Mouse (Mus musculus) stomach, postnatal 0 days (tissue): ENCODE measurements at regions not wholly inside any gene's neighbourhood (a gene's known extent, or its start where the extent isn't known, plus 50 kb on each side); places are given as distances from the start of the nearest gene placed in this dataset.

Source experiments
- ATAC-seq: fragments of 200-750 bp; cut with Nextera tagmentation; 2 replicates; pipeline ENCODE4 v1.8.0; 2017; ENCODE audit not compliant: low FRiP score, low TSS enrichment
- DNase-seq: peaks from one replicate; pipeline ENCODE4 v3.0.0-alpha.2; 2016; ENCODE audit warnings: low spot score
- H3K27ac ChIP-seq: fragments of 300-500 bp; sonication (generic); replicated peaks from 2 replicates; pipeline ENCODE4 v1.5.1; 2014; ENCODE audit warnings: mild to moderate bottlenecking, control low read depth
- H3K27me3 ChIP-seq: fragments of 300-500 bp; sonication (generic); 2 replicates; pipeline ENCODE4 v1.6.1; 2014; ENCODE audit warnings: low read length; ENCODE audit not compliant: control insufficient read depth, insufficient read depth
- H3K36me3 ChIP-seq: fragments of 300-500 bp; sonication (generic); 2 replicates; pipeline ENCODE4 v1.6.1; 2014; ENCODE audit warnings: low read length, mixed read lengths; ENCODE audit not compliant: control insufficient read depth, insufficient read depth
- H3K4me1 ChIP-seq: fragments of 300-500 bp; sonication (generic); replicated peaks from 2 replicates; pipeline ENCODE4 v1.6.1; 2014; ENCODE audit warnings: antibody characterized with exemption; ENCODE audit not compliant: control insufficient read depth, insufficient read depth
- H3K4me2 ChIP-seq: fragments of 300-500 bp; sonication (generic); replicated peaks from 2 replicates; pipeline ENCODE4 v1.6.1; 2014; ENCODE audit warnings: low read depth, mild to moderate bottlenecking, control low read depth, moderate library complexity
- H3K4me3 ChIP-seq: fragments of 300-500 bp; sonication (generic); 2 replicates; pipeline ENCODE4 v1.5.1; 2014; ENCODE audit warnings: low read depth, low read length, control low read depth
- H3K9ac ChIP-seq: fragments of 300-500 bp; sonication (generic); 2 replicates; pipeline ENCODE4 v1.6.1; 2014; ENCODE audit warnings: mild to moderate bottlenecking, low read length, control low read depth, mixed read lengths
- H3K9me3 ChIP-seq: fragments of 300-500 bp; sonication (generic); 2 replicates; pipeline ENCODE4 v1.6.1; 2016; ENCODE audit warnings: low read length; ENCODE audit not compliant: control insufficient read depth
- CTCF ChIP-seq: IDR thresholded peaks from 2 replicates; pipeline ENCODE4 v1.5.1; 2016; ENCODE audit warnings: antibody characterized with exemption, low read depth, mild to moderate bottlenecking, moderate library complexity
- EP300 ChIP-seq: optimal IDR thresholded peaks from 2 replicates; pipeline ENCODE3; 2016; ENCODE audit warnings: antibody characterized with exemption
- WGBS: fragments of 180-500 bp; shearing (Covaris S2); extraction: QIAGEN DNeasy Blood & Tissue Kit; methylation state at CpG from one replicate; pipeline ENCODE4 v1.1.7; 2014; 5-methylcytosine and 5-hydroxymethylcytosine counted together

- Histone ChIP-seq H3K4me2 (no peak overlapping the region), H3K9me3 (no peaks in the 10 kb centered on the region), H3K27me3 (no peaks in the 10 kb centered on the region), H3K27ac (no peak overlapping the region), H3K4me1 (no peaks in the 10 kb centered on the region), H3K36me3 (no peaks in the 10 kb centered on the region), H3K9ac (no peak overlapping the region), H3K4me3 (no peak overlapping the region)
- 84% methylated on average over 6 of the region's 6 CpGs for WGBS
- DNase-seq = no peak
- TF ChIP-seq EP300 (no peak), CTCF (no peak)
- no peak for ATAC-seq
These were observed 204.3 kb downstream of the Rpl36a-ps1 start for GRCm38 (mm10) chr14:98789794-98790193.

- no peak overlapping the region for H3K9ac ChIP-seq
- H3K27me3 ChIP-seq = no peaks in the 10 kb centered on the region
- no peak for ATAC-seq
- no peaks in the 10 kb centered on the region for H3K4me1 ChIP-seq
- no peak overlapping the region for H3K4me3 ChIP-seq
- no peak overlapping the region for H3K27ac ChIP-seq
- no peaks in the 10 kb centered on the region for H3K9me3 ChIP-seq
- 95% methylated on average over 12 of the region's 12 CpGs for WGBS
- no peaks in the 10 kb centered on the region for H3K36me3 ChIP-seq
- TF ChIP-seq EP300 = no peak
- no peak for TF ChIP-seq CTCF
- H3K4me2 ChIP-seq = no peak overlapping the region
- no peak for DNase-seq
These were observed 212.4 kb downstream of the Rpl36a-ps1 start for GRCm38 (mm10) chr14:98781711-98782110.

GRCm38 (mm10) chr14:98772080-98772479 is 222.0 kb downstream of the Rpl36a-ps1 start:
- DNase-seq (no peak), ATAC-seq (no peak)
- Histone ChIP-seq H3K4me2 (no peak overlapping the region), H3K27me3 (no peaks in the 10 kb centered on the region), H3K4me3 (no peak overlapping the region), H3K9me3 (no peaks in the 10 kb centered on the region), H3K27ac (no peak overlapping the region), H3K9ac (no peak overlapping the region), H3K36me3 (no peaks in the 10 kb centered on the region), H3K4me1 (no peaks in the 10 kb centered on the region)
- TF ChIP-seq EP300 = no peak
- 89% methylated on average over 4 of the region's 4 CpGs for WGBS

- no peaks in the 10 kb centered on the region for H3K36me3 ChIP-seq
- no peaks in the 10 kb centered on the region for H3K4me1 ChIP-seq
- no peak overlapping the region for H3K27ac ChIP-seq
- no peaks in the 10 kb centered on the region for H3K9me3 ChIP-seq
- H3K4me3 ChIP-seq = no peak overlapping the region
- no peak overlapping the region for H3K9ac ChIP-seq
- DNase-seq (no peak), ATAC-seq (no peak)
- 74% methylated on average over 2 of the region's 2 CpGs for WGBS
- no peak overlapping the region for H3K4me2 ChIP-seq
- no peaks in the 10 kb centered on the region for H3K27me3 ChIP-seq
- no peak for TF ChIP-seq EP300
- TF ChIP-seq CTCF = no peak
These were observed 225.3 kb downstream of the Rpl36a-ps1 start for GRCm38 (mm10) chr14:98768845-98769244.

GRCm38 (mm10) chr14:98767481-98767880 is 226.6 kb downstream of the Rpl36a-ps1 start:
- Histone ChIP-seq H3K36me3 (no peaks in the 10 kb centered on the region), H3K9ac (no peak overlapping the region), H3K4me1 (no peaks in the 10 kb centered on the region), H3K27ac (no peak overlapping the region), H3K4me3 (no peak overlapping the region), H3K4me2 (no peak overlapping the region), H3K27me3 (no peaks in the 10 kb centered on the region), H3K9me3 (no peaks in the 10 kb centered on the region)
- DNase-seq = no peak
- TF ChIP-seq EP300 (no peak), CTCF (no peak)
- 85% methylated on average over 7 of the region's 7 CpGs for WGBS
- no peak for ATAC-seq

GRCm38 (mm10) chr14:98765358-98765757 is 228.8 kb downstream of the Rpl36a-ps1 start:
- Histone ChIP-seq H3K4me1 (no peaks in the 10 kb centered on the region), H3K36me3 (no peaks in the 10 kb centered on the region), H3K27ac (no peak overlapping the region), H3K4me2 (no peak overlapping the region), H3K4me3 (no peak overlapping the region), H3K9me3 (no peaks in the 10 kb centered on the region), H3K27me3 (no peaks in the 10 kb centered on the region), H3K9ac (no peak overlapping the region)
- no peak for DNase-seq
- no peak for ATAC-seq
- TF ChIP-seq EP300 = no peak
- TF ChIP-seq CTCF = no peak

- DNase-seq (no peak), ATAC-seq (no peak)
- TF ChIP-seq CTCF = peak; percentile 24; the same call in 1 of the 2 replicates
- TF ChIP-seq EP300 = no peak
- Histone ChIP-seq H3K4me1 (no peaks in the 10 kb centered on the region), H3K27ac (no peak overlapping the region), H3K9me3 (no peaks in the 10 kb centered on the region), H3K36me3 (no peaks in the 10 kb centered on the region), H3K4me3 (no peak overlapping the region), H3K9ac (no peak overlapping the region), H3K4me2 (no peak overlapping the region), H3K27me3 (no peaks in the 10 kb centered on the region)
- 93% methylated on average over 6 of the region's 6 CpGs for WGBS
These were observed 243.4 kb downstream of the Rpl36a-ps1 start for GRCm38 (mm10) chr14:98750766-98751165.
